Mouse (Mus musculus): Measurements from ENCODE around the gene Scube2. TPM values are rescaled to one million over a fixed set of nuclear protein-coding genes. Genes with fewer than 3 reads are reported as not detected.

Scube2 gene
- total and polyA plus RNA-seq, 3 experiments = not detected

GRCm38 (mm10) chr7:109800626-109801025, 64.9 kb downstream of the Scube2 start:
- Histone ChIP-seq H3K9ac (ENCODE audit: insufficient read depth, low read depth) (no peak overlapping the region), H3K27me3 (replicated peaks) (no peaks in the 10 kb centered on the region), H3K9me3 (replicated peaks; ENCODE audit: low read length) (no peaks in the 10 kb centered on the region), H3K4me3 (replicated peaks in 1 of 3; ENCODE audit: low read depth in 2 of 3, low read length in 2 of 3, poor library complexity in 1 of 3) (no peak overlapping the region), H3K4me2 (ENCODE audit: insufficient read depth, low read depth, poor library complexity, severe bottlenecking) (no peak overlapping the region), H3K36me3 (replicated peaks in 1 of 2; ENCODE audit: control insufficient read depth in 1 of 2, insufficient read depth in 1 of 2, low read length in 1 of 2) (no peaks in the 10 kb centered on the region), H3K27ac (ENCODE audit: insufficient read depth, low read depth) (no peak overlapping the region), H3K4me1 (ENCODE audit: control insufficient read depth in 1 of 2, insufficient read depth in 2 of 2) (0 out of 4 replicates have a peak, but pooled peaks cover 0 to 3% of the 10 kb centered on the region in 2 experiments), H3K79me2 (replicated peaks; ENCODE audit: control insufficient read depth, extremely low read depth, insufficient read depth, poor library complexity, severe bottlenecking) (no peaks in the 10 kb centered on the region)
- dilution Hi-C loops (cut with MboI; ENCODE audit: extremely low pct_ligation_motif_present, extremely low pct_unique_long_range_greater_than_20kb, low sequenced_read_pairs) = no loop called here
- DNase-seq (ENCODE audit: extremely low read depth) = no peak
- in situ Hi-C loops (cut with MboI; ENCODE audit: low pct_ligation_motif_present, low pct_unique_long_range_greater_than_20kb, low sequenced_read_pairs) = no loop called here
- no peak for TF ChIP-seq CTCF (conservative IDR thresholded peaks at IDR 0.05 in 1 of 2, IDR thresholded peaks at IDR 0.05 in 1 of 2; ENCODE audit: low read depth in 2 of 2, low read length in 2 of 2)
- TF ChIP-seq MXI1 (IDR thresholded peaks at IDR 0.05; ENCODE audit: low read depth, low read length) = no peak
- TF ChIP-seq EP300 (IDR thresholded peaks at IDR 0.05; ENCODE audit: low read length) = no peak
- TF ChIP-seq HCFC1 (IDR thresholded peaks at IDR 0.05; ENCODE audit: low read depth, low read length) = no peak
- no peak for TF ChIP-seq MEF2A (IDR thresholded peaks at IDR 0.05; ENCODE audit: borderline replicate concordance, low read depth, low read length)
- TF ChIP-seq UBTF (IDR thresholded peaks at IDR 0.05; ENCODE audit: low read depth, low read length) = no peak
- TF ChIP-seq MAZ (IDR thresholded peaks at IDR 0.05; ENCODE audit: low read depth, low read length) = no peak
- no peak for TF ChIP-seq ZNF384 (IDR thresholded peaks at IDR 0.05; ENCODE audit: low read depth, low read length)
- no peak for TF ChIP-seq POLR2AphosphoS2 (IDR thresholded peaks at IDR 0.05; ENCODE audit: low read depth, low read length)
- TF ChIP-seq USF2 (conservative IDR thresholded peaks at IDR 0.05; ENCODE audit: low read depth, low read length) = no peak
- no peak for TF ChIP-seq ZMIZ1 (IDR thresholded peaks at IDR 0.05; ENCODE audit: low read depth, low read length)

GRCm38 (mm10) chr7:109799168-109799567, 66.3 kb downstream of the Scube2 start:
- dilution Hi-C loops (cut with MboI; ENCODE audit: extremely low pct_ligation_motif_present, extremely low pct_unique_long_range_greater_than_20kb, low sequenced_read_pairs) = no loop called here
- DNase-seq (ENCODE audit: extremely low read depth) = no peak
- TF ChIP-seq USF2 (conservative IDR thresholded peaks at IDR 0.05; ENCODE audit: low read depth, low read length) (no peak), MXI1 (IDR thresholded peaks at IDR 0.05; ENCODE audit: low read depth, low read length) (no peak), SMC3 (IDR thresholded peaks at IDR 0.05; ENCODE audit: low read depth, low read length) (no peak), ZC3H11A (IDR thresholded peaks at IDR 0.05; ENCODE audit: low read depth, low read length) (no peak), BHLHE40 (IDR thresholded peaks at IDR 0.05; ENCODE audit: low read depth, low read length) (no peak), ETS1 (conservative IDR thresholded peaks at IDR 0.05; ENCODE audit: low read depth, low read length) (no peak), ELF1 (IDR thresholded peaks at IDR 0.05; ENCODE audit: low read depth, low read length) (no peak), NRF1 (IDR thresholded peaks at IDR 0.05; ENCODE audit: low read depth, low read length) (no peak), POLR2AphosphoS2 (IDR thresholded peaks at IDR 0.05; ENCODE audit: low read depth, low read length) (no peak), IRF4 (IDR thresholded peaks at IDR 0.05; ENCODE audit: low read depth, low read length) (no peak), MAFK (IDR thresholded peaks at IDR 0.05; ENCODE audit: insufficient replicate concordance, low read length) (no peak), POLR2A (IDR thresholded peaks at IDR 0.05; ENCODE audit: low read depth, low read length) (no peak), E2F4 (IDR thresholded peaks at IDR 0.05; ENCODE audit: insufficient replicate concordance, low read depth, low read length) (no peak), CTCF (conservative IDR thresholded peaks at IDR 0.05 in 1 of 2, IDR thresholded peaks at IDR 0.05 in 1 of 2; ENCODE audit: low read depth in 2 of 2, low read length in 2 of 2) (no peak), ZNF384 (IDR thresholded peaks at IDR 0.05; ENCODE audit: low read depth, low read length) (no peak)

More at GRCm38 (mm10) chr7:109799168-109799567, 66.3 kb downstream of the Scube2 start:
- Histone ChIP-seq H3K4me1 (ENCODE audit: control insufficient read depth in 1 of 2, insufficient read depth in 2 of 2) (peaks cover 3 to 9% of the 10 kb centered on the region in 2 experiments; a peak in 3 of 4 replicates), H3K9me3 (replicated peaks; ENCODE audit: low read length) (no peaks in the 10 kb centered on the region), H3K9ac (ENCODE audit: insufficient read depth, low read depth) (no peak overlapping the region), H3K4me2 (ENCODE audit: insufficient read depth, low read depth, poor library complexity, severe bottlenecking) (no peak overlapping the region), H3K27me3 (replicated peaks) (no peaks in the 10 kb centered on the region), H3K27ac (ENCODE audit: insufficient read depth, low read depth) (no peak overlapping the region), H3K79me2 (replicated peaks; ENCODE audit: control insufficient read depth, extremely low read depth, insufficient read depth, poor library complexity, severe bottlenecking) (no peaks in the 10 kb centered on the region), H3K4me3 (replicated peaks in 1 of 3; ENCODE audit: low read depth in 2 of 3, low read length in 2 of 3, poor library complexity in 1 of 3) (no peak overlapping the region), H3K36me3 (replicated peaks in 1 of 2; ENCODE audit: control insufficient read depth in 1 of 2, insufficient read depth in 1 of 2, low read length in 1 of 2) (no peaks in the 10 kb centered on the region)
- in situ Hi-C loops (cut with MboI; ENCODE audit: low pct_ligation_motif_present, low pct_unique_long_range_greater_than_20kb, low sequenced_read_pairs) = loop anchor here (10.0 kb wide), 1 partner anchor 86 kb away; no protein-coding TSS in a partner anchor
